Mouse (Mus musculus): ENCODE measurements around the gene Dhrs4. TPM values are rescaled to one million over a fixed set of nuclear protein-coding genes. Genes with fewer than 3 reads are reported as not detected.

Dhrs4 gene
- polyA plus RNA-seq, 1 experiment from 2014 or later: 60.2 TPM

DNA sequence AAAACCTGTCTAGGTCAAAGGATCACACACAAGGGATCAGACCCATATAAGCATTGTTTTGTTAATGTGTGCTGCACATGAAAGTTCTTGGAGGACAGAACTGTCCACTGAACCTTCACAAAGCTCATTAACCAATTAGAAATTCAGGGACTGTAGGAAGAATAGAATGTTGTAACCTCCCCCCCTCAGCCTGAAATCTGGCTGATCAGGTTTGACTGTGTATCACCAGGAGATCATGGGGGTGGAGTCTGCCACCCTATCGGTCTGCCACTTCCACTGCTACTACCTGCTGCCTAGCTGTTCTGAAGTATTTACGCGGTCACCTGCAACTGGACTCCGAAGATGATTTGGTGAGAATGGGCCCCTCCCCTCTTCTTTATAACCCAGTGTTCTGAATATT lies 18.8 kb upstream of the Dhrs4 start:
- Histone ChIP-seq H3K4me3 (ENCODE audit: low read length) (no peak overlapping the region), H3K9me3 (ENCODE audit: control insufficient read depth, low read length) (no peaks in the 10 kb centered on the region), H3K27me3 (ENCODE audit: control insufficient read depth, insufficient read depth, low read length) (no peaks in the 10 kb centered on the region), H3K4me2 (replicated peaks; ENCODE audit: low read depth, low read length) (no peak overlapping the region), H3K36me3 (ENCODE audit: control insufficient read depth, insufficient read depth, low read length) (no peaks in the 10 kb centered on the region), H3K27ac (ENCODE audit: low read depth, low read length) (no peak overlapping the region), H3K9ac (ENCODE audit: low read depth, low read length) (no peak overlapping the region), H3K4me1 (ENCODE audit: control insufficient read depth, insufficient read depth, low read length) (peaks cover 5% of the 10 kb centered on the region)
- ATAC-seq (ENCODE audit: low FRiP score, low TSS enrichment): peak; percentile 60; the same call in 1 of the 2 replicates
- 67% methylated on average over 4 of the region's 4 CpGs for WGBS

DNA sequence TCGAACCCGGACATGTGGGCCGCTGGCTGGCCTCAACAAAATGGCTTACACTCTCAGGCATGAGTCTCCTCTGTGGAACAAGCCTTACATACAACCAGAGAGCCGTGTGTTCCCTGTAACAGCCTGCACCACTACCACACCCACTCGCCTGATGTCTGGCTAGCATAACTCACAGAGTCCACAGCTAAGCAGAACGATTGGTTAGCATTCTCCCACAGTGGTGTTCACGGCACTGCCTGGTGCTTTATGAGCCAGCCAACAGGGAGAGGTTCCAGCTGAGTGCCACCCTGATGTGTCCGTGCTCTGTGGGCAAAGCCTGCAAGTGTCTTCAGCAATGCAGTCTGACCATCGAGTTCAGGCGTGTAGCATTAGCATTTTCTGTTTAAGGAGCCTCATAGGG lies 18.3 kb upstream of the Dhrs4 start:
- 51% methylated on average over 10 of the region's 10 CpGs for WGBS
- Histone ChIP-seq H3K27ac (ENCODE audit: low read depth, low read length) (no peak overlapping the region), H3K9me3 (ENCODE audit: control insufficient read depth, low read length) (no peaks in the 10 kb centered on the region), H3K36me3 (ENCODE audit: control insufficient read depth, insufficient read depth, low read length) (no peaks in the 10 kb centered on the region), H3K27me3 (ENCODE audit: control insufficient read depth, insufficient read depth, low read length) (no peaks in the 10 kb centered on the region), H3K4me3 (ENCODE audit: low read length) (no peak overlapping the region), H3K4me1 (ENCODE audit: control insufficient read depth, insufficient read depth, low read length) (peaks cover 5% of the 10 kb centered on the region), H3K9ac (ENCODE audit: low read depth, low read length) (no peak overlapping the region), H3K4me2 (replicated peaks; ENCODE audit: low read depth, low read length) (no peak overlapping the region)
- peak; percentile 71; the same call in 1 of the 2 replicates for ATAC-seq (ENCODE audit: low FRiP score, low TSS enrichment)

DNA sequence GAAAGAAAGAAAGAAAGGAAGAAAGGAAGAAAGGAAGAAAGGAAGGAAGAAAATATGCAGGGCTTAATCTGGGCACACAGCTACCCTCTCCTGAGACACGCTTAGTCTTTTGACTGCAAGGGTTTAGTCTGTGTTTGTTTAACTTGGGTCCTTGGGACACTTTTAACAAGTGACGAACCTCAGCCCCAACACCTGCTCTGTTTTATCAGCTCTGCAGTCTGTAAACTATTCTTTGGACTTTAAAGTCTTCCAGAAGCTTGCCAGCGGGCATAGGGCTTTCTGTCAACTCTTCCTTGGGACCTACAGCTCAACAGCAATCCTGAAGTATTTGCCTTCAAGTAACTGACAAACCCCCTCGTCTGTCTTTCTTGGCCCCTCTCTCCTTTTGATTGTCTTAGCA lies 16.8 kb upstream of the Dhrs4 start:
- 60% methylated on average over 4 of the region's 4 CpGs for WGBS
- ATAC-seq (ENCODE audit: low FRiP score, low TSS enrichment): no peak
- Histone ChIP-seq H3K4me2 (replicated peaks; ENCODE audit: low read depth, low read length) (no peak overlapping the region), H3K9me3 (ENCODE audit: control insufficient read depth, low read length) (no peaks in the 10 kb centered on the region), H3K4me3 (ENCODE audit: low read length) (no peak overlapping the region), H3K9ac (ENCODE audit: low read depth, low read length) (no peak overlapping the region), H3K4me1 (ENCODE audit: control insufficient read depth, insufficient read depth, low read length) (peaks cover 5% of the 10 kb centered on the region), H3K27me3 (ENCODE audit: control insufficient read depth, insufficient read depth, low read length) (no peaks in the 10 kb centered on the region), H3K36me3 (ENCODE audit: control insufficient read depth, insufficient read depth, low read length) (no peaks in the 10 kb centered on the region), H3K27ac (ENCODE audit: low read depth, low read length) (no peak overlapping the region)

DNA sequence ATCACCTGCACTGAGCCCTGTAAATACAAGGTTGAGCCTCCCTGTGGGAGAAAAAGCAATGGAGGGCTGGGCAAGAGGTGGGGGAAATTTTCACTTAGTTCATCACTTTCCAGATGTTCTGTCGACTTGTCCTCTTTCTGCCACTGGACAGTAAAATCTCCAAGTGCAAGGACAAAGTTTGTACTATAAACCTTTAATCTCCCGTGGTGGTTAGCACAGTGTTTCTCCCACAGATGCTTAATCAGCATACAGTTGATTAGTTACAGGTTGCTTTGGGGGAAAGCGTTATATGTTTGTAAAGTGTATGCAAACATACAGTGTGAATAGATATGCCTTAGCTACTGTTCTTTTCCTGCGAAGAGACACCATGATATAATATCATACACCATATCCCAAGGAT lies 12.1 kb upstream of the Dhrs4 start:
- Histone ChIP-seq H3K4me1 (ENCODE audit: control insufficient read depth, insufficient read depth, low read length) (peaks cover 5% of the 10 kb centered on the region; the same call in 1 of the 2 replicates), H3K27me3 (ENCODE audit: control insufficient read depth, insufficient read depth, low read length) (no peaks in the 10 kb centered on the region), H3K4me2 (replicated peaks; ENCODE audit: low read depth, low read length) (no peak overlapping the region), H3K4me3 (ENCODE audit: low read length) (no peak overlapping the region), H3K36me3 (ENCODE audit: control insufficient read depth, insufficient read depth, low read length) (no peaks in the 10 kb centered on the region), H3K9ac (ENCODE audit: low read depth, low read length) (no peak overlapping the region), H3K9me3 (ENCODE audit: control insufficient read depth, low read length) (no peaks in the 10 kb centered on the region), H3K27ac (ENCODE audit: low read depth, low read length) (no peak overlapping the region)
- ATAC-seq (ENCODE audit: low FRiP score, low TSS enrichment): no peak
- WGBS: 70% methylated on average over 4 of the region's 4 CpGs

DNA sequence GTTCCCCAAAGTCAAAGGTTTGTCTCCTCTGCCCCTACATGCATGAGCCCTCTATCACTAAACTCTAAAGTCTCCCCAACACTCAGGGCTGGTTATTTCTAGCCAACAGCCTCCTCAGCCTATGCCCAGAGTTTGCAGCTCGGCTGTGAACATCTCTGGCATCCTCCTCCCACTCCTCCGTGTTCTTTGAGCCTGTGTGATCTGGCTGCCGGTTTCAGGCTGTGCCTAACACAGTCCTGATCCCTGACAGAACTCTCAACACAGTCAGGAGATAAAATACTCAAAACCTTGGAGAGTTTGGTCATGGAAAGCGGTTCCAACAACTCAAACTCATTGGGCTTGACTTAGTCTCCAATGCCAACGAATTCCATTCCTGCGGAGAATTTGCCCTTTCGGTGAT lies 11.4 kb upstream of the Dhrs4 start:
- Histone ChIP-seq H3K4me2 (replicated peaks; ENCODE audit: low read depth, low read length) (no peak overlapping the region), H3K4me1 (ENCODE audit: control insufficient read depth, insufficient read depth, low read length) (peaks cover 5% of the 10 kb centered on the region; the same call in 1 of the 2 replicates), H3K9ac (ENCODE audit: low read depth, low read length) (no peak overlapping the region), H3K27me3 (ENCODE audit: control insufficient read depth, insufficient read depth, low read length) (no peaks in the 10 kb centered on the region), H3K4me3 (ENCODE audit: low read length) (no peak overlapping the region), H3K36me3 (ENCODE audit: control insufficient read depth, insufficient read depth, low read length) (no peaks in the 10 kb centered on the region), H3K9me3 (ENCODE audit: control insufficient read depth, low read length) (no peaks in the 10 kb centered on the region), H3K27ac (ENCODE audit: low read depth, low read length) (no peak overlapping the region)
- ATAC-seq (ENCODE audit: low FRiP score, low TSS enrichment): no peak
- 69% methylated on average over 7 of the region's 7 CpGs for whole genome bisulfite sequencing

DNA sequence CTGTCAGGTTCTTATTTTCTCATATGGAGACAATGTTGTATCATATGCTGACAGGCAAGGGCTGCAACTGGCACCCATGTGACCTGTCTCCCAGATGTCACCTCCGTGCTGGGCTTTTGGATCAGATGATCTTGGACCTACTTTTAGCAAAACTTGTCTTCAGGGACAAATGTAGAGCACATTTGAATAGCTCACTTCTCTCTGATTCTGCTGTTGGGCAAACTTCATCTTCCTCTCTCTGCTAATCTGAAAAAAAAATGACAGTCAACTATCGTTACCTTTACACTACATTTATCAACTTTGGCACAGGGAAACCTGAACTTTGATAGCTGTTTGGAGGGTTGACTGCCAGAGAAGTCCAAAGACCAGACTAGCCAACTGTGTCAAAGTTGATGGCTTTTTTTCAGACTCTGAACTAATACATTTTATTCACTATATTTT lies 10.2 kb upstream of the Dhrs4 start:
- Histone ChIP-seq H3K4me3 (ENCODE audit: low read length) (no peak overlapping the region), H3K9me3 (ENCODE audit: control insufficient read depth, low read length) (no peaks in the 10 kb centered on the region), H3K4me1 (ENCODE audit: control insufficient read depth, insufficient read depth, low read length) (peaks cover 5% of the 10 kb centered on the region; the same call in 1 of the 2 replicates), H3K4me2 (replicated peaks; ENCODE audit: low read depth, low read length) (no peak overlapping the region), H3K27me3 (ENCODE audit: control insufficient read depth, insufficient read depth, low read length) (no peaks in the 10 kb centered on the region), H3K27ac (ENCODE audit: low read depth, low read length) (no peak overlapping the region), H3K9ac (ENCODE audit: low read depth, low read length) (no peak overlapping the region), H3K36me3 (ENCODE audit: control insufficient read depth, insufficient read depth, low read length) (no peaks in the 10 kb centered on the region)
- 68% methylated on average over 2 of the region's 2 CpGs for WGBS
- no peak for ATAC-seq (ENCODE audit: low FRiP score, low TSS enrichment)

DNA sequence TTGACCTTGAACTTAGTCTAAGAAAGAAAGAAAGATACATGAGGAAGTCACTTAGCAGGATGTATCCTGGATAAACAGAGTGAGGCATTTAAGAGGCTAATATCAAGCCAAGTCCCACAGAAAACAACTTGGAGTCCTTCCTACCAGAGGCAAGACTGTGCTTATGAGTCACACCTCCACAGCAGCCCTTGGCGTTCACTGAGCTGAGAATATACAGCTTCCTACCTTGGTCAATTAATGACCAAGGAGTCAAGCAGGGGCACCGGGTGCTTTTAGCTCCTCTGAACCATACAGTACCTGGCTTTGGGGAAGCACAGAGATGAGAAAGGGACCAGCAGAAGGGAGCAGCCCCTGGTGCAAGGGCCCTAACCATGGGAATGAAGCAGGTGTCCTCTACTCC lies 9.5 kb upstream of the Dhrs4 start:
- H3K4me2 ChIP-seq (replicated peaks; ENCODE audit: low read depth, low read length): no peak overlapping the region
- WGBS: 34% methylated on average over 2 of the region's 2 CpGs
- no peak overlapping the region for H3K4me3 ChIP-seq (ENCODE audit: low read length)
- no peak overlapping the region for H3K9ac ChIP-seq (ENCODE audit: low read depth, low read length)
- peak overlapping the region; percentile 55; the same call in 1 of the 2 replicates for H3K27ac ChIP-seq (ENCODE audit: low read depth, low read length)
- ATAC-seq (ENCODE audit: low FRiP score, low TSS enrichment): peak; percentile 84
- H3K27me3 ChIP-seq (ENCODE audit: control insufficient read depth, insufficient read depth, low read length): no peaks in the 10 kb centered on the region
- H3K4me1 ChIP-seq (ENCODE audit: control insufficient read depth, insufficient read depth, low read length): peaks cover 5% of the 10 kb centered on the region; the same call in 1 of the 2 replicates
- no peaks in the 10 kb centered on the region for H3K9me3 ChIP-seq (ENCODE audit: control insufficient read depth, low read length)
- no peaks in the 10 kb centered on the region for H3K36me3 ChIP-seq (ENCODE audit: control insufficient read depth, insufficient read depth, low read length)

DNA sequence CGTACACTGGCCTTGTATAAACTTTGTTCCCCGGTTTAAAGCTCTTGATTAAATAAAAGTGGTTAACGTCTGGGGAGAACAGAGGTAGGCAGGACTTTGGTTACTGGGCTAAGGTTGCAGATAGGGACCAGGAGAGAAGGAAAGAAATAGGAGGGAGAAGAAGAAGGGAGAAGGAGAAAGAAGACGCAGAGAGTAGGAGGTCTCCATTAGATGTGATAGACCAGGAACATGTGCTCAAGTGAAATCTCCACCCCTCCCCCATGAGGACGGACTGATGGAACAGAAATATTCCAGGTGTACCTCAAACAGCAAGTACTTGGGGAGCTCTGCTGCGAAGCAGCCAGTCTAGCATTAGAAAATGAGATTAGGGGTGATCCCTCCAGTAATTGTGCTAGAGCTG lies 8.7 kb upstream of the Dhrs4 start:
- Histone ChIP-seq H3K4me3 (ENCODE audit: low read length) (no peak overlapping the region), H3K27ac (ENCODE audit: low read depth, low read length) (no peak overlapping the region), H3K4me1 (ENCODE audit: control insufficient read depth, insufficient read depth, low read length) (peaks cover 5% of the 10 kb centered on the region; the same call in 1 of the 2 replicates), H3K36me3 (ENCODE audit: control insufficient read depth, insufficient read depth, low read length) (no peaks in the 10 kb centered on the region), H3K9me3 (ENCODE audit: control insufficient read depth, low read length) (no peaks in the 10 kb centered on the region), H3K27me3 (ENCODE audit: control insufficient read depth, insufficient read depth, low read length) (no peaks in the 10 kb centered on the region), H3K9ac (ENCODE audit: low read depth, low read length) (no peak overlapping the region), H3K4me2 (replicated peaks; ENCODE audit: low read depth, low read length) (no peak overlapping the region)
- WGBS: 73% methylated on average over 6 of the region's 6 CpGs
- no peak for ATAC-seq (ENCODE audit: low FRiP score, low TSS enrichment)

DNA sequence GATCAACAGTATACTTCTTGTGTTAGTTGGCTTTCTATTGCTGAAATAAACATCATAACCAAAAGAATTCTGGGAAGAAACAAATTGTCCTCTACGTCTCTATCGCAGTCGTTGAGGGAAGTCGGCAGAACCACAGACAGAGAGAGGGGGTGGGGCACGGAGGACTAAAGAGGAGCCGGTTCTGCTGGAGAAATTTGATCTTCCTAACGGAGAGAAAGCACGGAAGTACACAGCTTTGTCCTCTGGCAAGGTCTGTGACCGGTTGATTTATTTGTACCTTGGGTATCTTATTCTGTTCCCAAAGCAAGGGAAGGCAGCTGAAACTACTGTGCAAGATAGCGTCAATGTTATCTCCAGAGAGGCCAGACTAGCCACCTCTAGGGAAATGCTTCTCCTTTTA lies 7.8 kb upstream of the Dhrs4 start:
- Histone ChIP-seq H3K4me3 (ENCODE audit: low read length) (no peak overlapping the region; the same call in 1 of the 2 replicates), H3K9me3 (ENCODE audit: control insufficient read depth, low read length) (no peaks in the 10 kb centered on the region), H3K9ac (ENCODE audit: low read depth, low read length) (no peak overlapping the region), H3K27ac (ENCODE audit: low read depth, low read length) (no peak overlapping the region), H3K27me3 (ENCODE audit: control insufficient read depth, insufficient read depth, low read length) (no peaks in the 10 kb centered on the region), H3K4me1 (ENCODE audit: control insufficient read depth, insufficient read depth, low read length) (peaks cover 5% of the 10 kb centered on the region; the same call in 1 of the 2 replicates), H3K36me3 (ENCODE audit: control insufficient read depth, insufficient read depth, low read length) (no peaks in the 10 kb centered on the region), H3K4me2 (replicated peaks; ENCODE audit: low read depth, low read length) (peak overlapping the region; percentile 12; the same call in 1 of the 2 replicates)
- no peak for ATAC-seq (ENCODE audit: low FRiP score, low TSS enrichment)
- WGBS: 3% methylated on average over 10 of the region's 10 CpGs
